Mouse (Mus musculus): ENCODE data around the gene Tmem63c.

Tmem63c gene

GRCm38 (mm10) chr12:87054873-87055272, 33.7 kb downstream of the Tmem63c start:
- no peak for DNase-seq (ENCODE audit: low spot score in 2 of 2)

- no peak for DNase-seq (ENCODE audit: low spot score in 2 of 2)
Measured at GRCm38 (mm10) chr12:87057066-87057465, 35.9 kb downstream of the Tmem63c start.

- no peak for DNase-seq (ENCODE audit: low spot score in 2 of 2)
Measured at GRCm38 (mm10) chr12:87065446-87065845, 44.3 kb downstream of the Tmem63c start.

- no peak for DNase-seq (ENCODE audit: low spot score in 2 of 2)
Measured at GRCm38 (mm10) chr12:87066429-87066828, 45.3 kb downstream of the Tmem63c start.

GRCm38 (mm10) chr12:87070520-87070919, 49.4 kb downstream of the Tmem63c start:
- DNase-seq (ENCODE audit: low spot score in 2 of 2): no peak

GRCm38 (mm10) chr12:87076610-87077009, 55.5 kb downstream of the Tmem63c start:
- no peak for DNase-seq (ENCODE audit: low spot score in 2 of 2)

- no peak for DNase-seq (ENCODE audit: low spot score in 2 of 2)
Measured at GRCm38 (mm10) chr12:87082797-87083196, 61.7 kb downstream of the Tmem63c start.

- DNase-seq (ENCODE audit: low spot score in 2 of 2): no peak
Measured at GRCm38 (mm10) chr12:87087236-87087635, 66.1 kb downstream of the Tmem63c start.

- no peak for DNase-seq (ENCODE audit: low spot score in 2 of 2)
Measured at GRCm38 (mm10) chr12:87088331-87088730, 67.2 kb downstream of the Tmem63c start.

- DNase-seq (ENCODE audit: low spot score in 2 of 2): no peak
Measured at GRCm38 (mm10) chr12:87089255-87089654, 68.1 kb downstream of the Tmem63c start.

- DNase-seq (ENCODE audit: low spot score in 2 of 2): no peak
Measured at GRCm38 (mm10) chr12:87089701-87090100, 68.6 kb downstream of the Tmem63c start.

- DNase-seq (ENCODE audit: low spot score in 2 of 2): no peak
Measured at GRCm38 (mm10) chr12:87091916-87092315, 70.8 kb downstream of the Tmem63c start.

GRCm38 (mm10) chr12:87093249-87093648, 72.1 kb downstream of the Tmem63c start:
- no peak for DNase-seq (ENCODE audit: low spot score in 2 of 2)

GRCm38 (mm10) chr12:87093671-87094070, 72.5 kb downstream of the Tmem63c start:
- DNase-seq (ENCODE audit: low spot score in 2 of 2): no peak

GRCm38 (mm10) chr12:87100331-87100730, 79.2 kb downstream of the Tmem63c start:
- DNase-seq (ENCODE audit: low spot score in 2 of 2): no peak

- no peak for DNase-seq (ENCODE audit: low spot score in 2 of 2)
Measured at GRCm38 (mm10) chr12:87102165-87102631, 81.1 kb downstream of the Tmem63c start, which contains the start of gene Ngb. TSS of gene Ngb (minus strand) at chr12:87102539.

- DNase-seq (ENCODE audit: low spot score in 2 of 2): no peak
Measured at GRCm38 (mm10) chr12:87103471-87103870, 82.3 kb downstream of the Tmem63c start.

GRCm38 (mm10) chr12:87104796-87105195, 83.7 kb downstream of the Tmem63c start:
- DNase-seq (ENCODE audit: low spot score in 2 of 2): no peak

- DNase-seq (ENCODE audit: low spot score in 2 of 2): no peak
Measured at GRCm38 (mm10) chr12:87107357-87107977, 86.3 kb downstream of the Tmem63c start.

- DNase-seq (ENCODE audit: low spot score in 2 of 2): no peak
Measured at GRCm38 (mm10) chr12:87121918-87122589, 100.9 kb downstream of the Tmem63c start.

- DNase-seq (ENCODE audit: low spot score in 2 of 2): no peak
Measured at GRCm38 (mm10) chr12:87127256-87127655, 106.1 kb downstream of the Tmem63c start.

- DNase-seq (ENCODE audit: low spot score in 2 of 2): no peak
Measured at GRCm38 (mm10) chr12:87130224-87130623, 109.1 kb downstream of the Tmem63c start.

- DNase-seq (ENCODE audit: low spot score in 2 of 2): no peak
Measured at GRCm38 (mm10) chr12:87131181-87131580, 110.0 kb downstream of the Tmem63c start.
